8 mouse cellular contexts compared by ENCODE assay signal in the genomic region with DNA sequence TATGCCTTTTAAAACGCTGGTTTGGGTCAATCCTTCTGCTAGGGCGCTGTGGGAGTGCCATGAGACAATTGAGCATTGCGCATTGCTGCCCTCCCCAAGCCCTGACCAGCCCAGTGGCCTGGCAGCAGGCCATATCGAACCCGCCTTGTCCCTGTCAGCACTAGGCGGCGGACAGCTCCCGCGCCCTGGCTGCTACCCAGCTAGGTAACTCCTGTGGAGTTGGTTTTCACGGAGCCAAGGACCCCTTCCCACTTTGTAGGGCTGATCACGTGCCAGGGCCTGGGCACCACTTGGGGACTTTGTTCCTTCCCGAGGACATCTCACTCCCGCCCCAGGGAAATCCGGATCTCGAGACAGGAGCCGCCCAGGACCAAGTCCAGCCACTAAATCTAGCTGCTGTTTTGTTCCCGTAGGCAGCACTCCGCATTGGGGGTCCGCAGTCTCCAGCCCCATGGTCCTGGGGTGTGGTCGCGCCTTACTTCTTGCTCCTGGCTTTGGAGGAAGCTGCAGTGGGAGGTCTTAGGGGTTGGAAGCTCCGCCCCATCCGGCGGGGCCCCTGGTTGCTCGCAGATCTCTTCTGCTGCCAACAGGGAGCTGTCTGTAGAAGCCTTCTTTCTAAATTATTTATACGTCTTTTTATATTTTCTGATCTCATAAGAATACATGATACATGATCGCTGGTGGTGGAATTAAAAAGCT. TPM values are rescaled to one million over a fixed set of nuclear protein-coding genes. Genes with fewer than 3 reads are reported as not detected.
DNase-seq lines count a peak whose midpoint lies in the region; ATAC-seq and TF ChIP-seq lines count a peak whose summit lies in the region.

No protein-coding gene starts in this region.

- peak in 1 of 2 experiments; percentile 56 for DNase-seq in left cerebral cortex, adult 2 months (ENCODE audit: extremely low spot score in 1 of 2, low spot score in 2 of 2)
- no peak for DNase-seq in left cerebral cortex, adult 8-10 months (ENCODE audit: low spot score in 2 of 2)
- DNase-seq in adrenal gland, adult 2 months, result peak; percentile 47
- no peak for DNase-seq in hindbrain, embryonic 14.5 days (ENCODE audit: low spot score)
- peak; percentile 58 for DNase-seq in mesoderm, embryonic 11.5 days (ENCODE audit: low read depth, low spot score)
- peak; percentile 29 for DNase-seq in splenic B cell, adult 2 months (ENCODE audit: low read depth, low spot score)
- DNase-seq in gastrocnemius, postnatal 25 days, result no peak

- H3K9me3 ChIP-seq in hindbrain, embryonic 14.5 days (ENCODE audit: control insufficient read depth, low read length), result no peaks in the 10 kb centered on the region

- TF ChIP-seq POLR2A in cortical plate, adult 2 months (IDR thresholded peaks at IDR 0.05; ENCODE audit: extremely low read depth, insufficient read depth, low read length), result 0 out of 2 replicates have a peak, but pooled peaks have one; percentile 22

- WGBS in hindbrain, embryonic 14.5 days, result 8% methylated on average over 27 of the region's 27 CpGs

- H3K9ac ChIP-seq in hindbrain, embryonic 14.5 days, result peak overlapping the region; percentile 28; the same call in 1 of the 2 replicates

- peaks cover 7% of the 10 kb centered on the region; the same call in 1 of the 2 replicates for H3K27me3 ChIP-seq in hindbrain, embryonic 14.5 days (ENCODE audit: control insufficient read depth, insufficient read depth, low read length)
- H3K27me3 ChIP-seq in splenic B cell, adult 2 months (ENCODE audit: control insufficient read depth, insufficient read depth, low read length, poor library complexity, severe bottlenecking), result no peaks in the 10 kb centered on the region

- no peak for TF ChIP-seq CTCF in left cerebral cortex, adult 2 months (IDR thresholded peaks at IDR 0.05)
- no peak for TF ChIP-seq CTCF in cortical plate, adult 2 months (IDR thresholded peaks at IDR 0.05; ENCODE audit: extremely low read depth, insufficient read depth, low read length)

- peak overlapping the region; percentile 49 for H3K4me3 ChIP-seq in left cerebral cortex, adult 2 months
- H3K4me3 ChIP-seq in cortical plate, adult 2 months (ENCODE audit: insufficient read depth, low read length), result peak overlapping the region; percentile 27
- peak overlapping the region; percentile 14 for H3K4me3 ChIP-seq in hindbrain, embryonic 14.5 days (replicated peaks; ENCODE audit: low read length)

- ATAC-seq in hindbrain, embryonic 14.5 days (ENCODE audit: low FRiP score), result peak; percentile 37; the same call in 1 of the 2 replicates

- intact Hi-C loops in left cerebral cortex, adult 2 months (cut with DNase I), result loop anchor here (1.0 kb wide), 1 partner anchor 94 kb away; no protein-coding TSS in a partner anchor

- peak overlapping the region; percentile 1; the same call in 1 of the 2 replicates for H3K27ac ChIP-seq in left cerebral cortex, adult 2 months
- H3K27ac ChIP-seq in cortical plate, adult 2 months (ENCODE audit: insufficient read depth, low read length), result no peak overlapping the region
- no peak overlapping the region for H3K27ac ChIP-seq in hindbrain, embryonic 14.5 days

- no peaks in the 10 kb centered on the region for H3K36me3 ChIP-seq in hindbrain, embryonic 14.5 days (replicated peaks; ENCODE audit: control insufficient read depth, insufficient read depth)
- no peaks in the 10 kb centered on the region for H3K36me3 ChIP-seq in splenic B cell, adult 2 months (ENCODE audit: control insufficient read depth, insufficient read depth, low read length, poor library complexity, severe bottlenecking)

- H3K4me2 ChIP-seq in hindbrain, embryonic 14.5 days (replicated peaks), result peak overlapping the region; percentile 47

- peaks cover 4% of the 10 kb centered on the region; the same call in 1 of the 2 replicates for H3K4me1 ChIP-seq in cortical plate, adult 2 months (ENCODE audit: control insufficient read depth, insufficient read depth, low read length)
- H3K4me1 ChIP-seq in hindbrain, embryonic 14.5 days (replicated peaks; ENCODE audit: control insufficient read depth, insufficient read depth, low read length), result no peaks in the 10 kb centered on the region

RNA-seq across cellular contexts. Expression of a gene that starts 26.8 kb away (rescaled TPM):
- total RNA-seq in left cerebral cortex, adult 2 months (2021), result 100 to 1,000 TPM; 118 to 155 TPM
- total RNA-seq in left cerebral cortex, adult 8-10 months (2022), result 100 to 1,000 TPM; 134 to 147 (median 139) TPM
- total RNA-seq in adrenal gland, adult 2 months (2021), result 100 to 1,000 TPM in 1 of 2 experiments, 10 to 100 TPM in 1; 32.6 to 122 TPM
- 39.2 and 91.2 TPM in 2 replicates for polyA plus RNA-seq in adrenal gland, adult 2 months (2012; rRNA removed)
- 39.5 and 46.2 TPM in 2 replicates for polyA plus RNA-seq in cortical plate, adult 2 months (2012; rRNA removed)
- 6.8 and 8.4 TPM in 2 replicates for polyA plus RNA-seq in hindbrain, embryonic 14.5 days (2014; fragmentation: Nextera tagmentation; extraction: Ambion mirVana)
- total RNA-seq in gastrocnemius, postnatal 25 days (2021), result 10 to 100 TPM; 61.1 to 73.3 TPM

Comparison
In these comparisons a context has a peak if more than half of its experiments do, and no peak if none do; other contexts are left out.
1. DNase-seq: peak in adrenal gland, adult 2 months (single experiment), mesoderm, embryonic 11.5 days (single experiment) and splenic B cell, adult 2 months (single experiment); none in left cerebral cortex, adult 8-10 months (0 of 2), hindbrain, embryonic 14.5 days (single experiment) and gastrocnemius, postnatal 25 days (single experiment).
2. Peak in every context shown above with its lines, with median percentiles within 50 percentile points of each other: H3K4me3 ChIP-seq.